Mouse (Mus musculus) embryo, embryonic 10 days (tissue): ENCODE results near the gene Gm10309.
A peak's percentile ranks its signal among the peaks of the same experiment; 100 is the strongest.

Experiments
- DNase-seq: peaks from one replicate; pipeline ENCODE4 v3.0.0-alpha.2; 2015; ENCODE audit warnings: low spot score

The Gm10309 gene

DNA sequence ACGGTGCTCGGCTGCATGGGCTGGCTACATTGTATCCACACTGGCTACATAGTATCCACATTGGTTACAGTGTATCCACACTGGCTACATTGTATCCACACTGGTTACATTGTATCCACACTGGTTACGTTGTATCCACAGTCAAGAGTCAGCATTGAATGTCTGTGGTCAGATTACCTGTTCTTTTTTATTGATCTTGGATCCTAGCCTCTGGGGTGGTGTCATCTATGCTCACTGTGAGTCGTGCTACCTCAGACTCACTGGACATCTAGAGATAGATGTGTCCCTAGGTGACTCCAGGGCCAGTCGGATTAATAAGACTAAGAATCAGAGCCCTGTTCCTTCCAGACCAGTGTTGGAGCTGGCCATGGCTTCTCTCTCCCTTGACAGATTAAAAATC is 34.9 kb downstream of the Gm10309 start:
- DNase-seq = no peak

DNA sequence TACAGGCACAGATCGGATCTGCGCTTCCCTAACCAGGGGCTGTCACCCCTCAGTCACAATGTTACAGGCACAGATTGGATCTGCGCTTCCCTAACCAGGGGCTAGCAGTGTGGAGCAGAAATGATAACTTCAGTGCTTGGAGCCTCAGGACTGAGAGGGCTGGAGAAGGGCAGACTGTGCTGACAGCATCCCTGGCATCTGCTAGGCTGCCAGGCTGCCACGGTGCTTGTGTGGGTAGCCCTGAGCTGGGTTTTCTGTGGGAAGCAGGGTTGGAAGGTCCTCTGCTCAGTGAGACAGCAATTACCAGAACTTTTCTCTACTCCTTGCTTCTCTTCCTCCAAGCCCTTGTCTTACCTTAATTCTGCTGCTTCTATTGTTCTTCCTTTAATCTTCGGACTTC is 37.1 kb downstream of the Gm10309 start:
- DNase-seq = no peak

DNA sequence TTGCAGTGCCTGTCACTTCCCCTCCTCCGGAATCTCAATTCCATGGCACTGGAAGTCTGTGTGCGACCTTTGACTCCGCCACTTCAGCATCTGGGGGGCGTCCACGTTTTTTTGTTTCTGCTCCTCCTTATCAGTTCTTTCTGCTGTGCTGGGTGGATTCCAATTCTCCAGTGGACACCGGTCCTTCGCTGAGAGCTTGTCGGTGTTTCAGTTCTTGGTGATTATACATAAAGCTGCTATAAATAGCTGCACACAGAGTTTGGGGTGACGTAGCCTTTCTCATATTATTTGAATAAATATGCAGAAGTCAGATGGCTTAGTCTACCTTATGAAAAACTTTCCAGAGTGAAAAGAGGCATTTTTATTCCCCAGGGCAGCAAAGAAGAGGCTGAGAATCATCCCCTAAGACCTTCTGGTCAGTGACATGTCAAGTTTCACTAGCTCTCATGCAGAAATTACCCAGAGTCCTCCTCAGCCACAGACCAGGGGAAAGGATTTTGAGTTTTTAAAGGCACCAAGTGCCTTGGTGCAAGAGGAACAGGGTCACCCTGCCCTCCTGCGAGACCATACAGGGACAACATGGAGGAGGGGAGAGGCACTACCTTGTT is 37.6 kb downstream of the Gm10309 start:
- DNase-seq = no peak

DNA sequence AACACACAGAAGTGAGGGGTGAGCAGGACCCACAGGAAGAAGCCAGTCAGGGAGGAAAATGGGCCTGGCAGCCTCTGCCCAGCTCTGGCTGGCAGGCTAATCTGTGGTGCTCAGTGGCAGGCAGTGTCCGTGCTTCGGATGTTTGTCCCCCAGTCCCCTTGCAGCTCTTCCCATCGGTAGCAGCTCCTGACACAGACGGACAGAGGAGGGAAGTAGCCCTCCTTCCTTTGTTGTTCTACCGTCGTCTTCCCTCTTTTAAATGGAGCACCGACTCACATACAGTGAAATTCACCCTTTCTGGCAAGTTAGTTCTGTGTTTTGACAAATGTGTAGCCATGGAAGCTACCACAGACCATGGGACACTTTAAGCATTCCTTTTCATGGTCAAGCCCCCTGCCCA is 38.2 kb downstream of the Gm10309 start:
- no peak for DNase-seq

DNA sequence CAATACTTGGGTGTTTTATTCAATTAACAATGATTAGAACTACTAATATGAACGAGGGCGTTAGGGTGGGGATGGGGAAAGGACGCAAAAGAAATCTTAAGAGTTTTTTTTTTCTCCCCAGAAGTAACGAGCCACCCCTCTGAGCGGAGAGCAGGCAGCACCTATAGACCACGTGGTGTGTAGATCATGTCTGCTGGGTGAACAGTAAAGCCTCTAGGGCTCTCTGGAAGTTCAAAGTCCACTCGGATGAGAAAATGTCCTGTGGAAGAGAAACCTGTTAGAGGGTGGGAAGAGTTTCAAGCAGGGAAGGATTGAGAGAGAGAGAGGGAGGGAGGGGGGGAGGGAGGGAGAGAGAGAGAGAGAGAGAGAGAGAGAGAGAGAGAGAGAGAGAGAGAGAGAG is 38.6 kb downstream of the Gm10309 start:
- no peak for DNase-seq

DNA sequence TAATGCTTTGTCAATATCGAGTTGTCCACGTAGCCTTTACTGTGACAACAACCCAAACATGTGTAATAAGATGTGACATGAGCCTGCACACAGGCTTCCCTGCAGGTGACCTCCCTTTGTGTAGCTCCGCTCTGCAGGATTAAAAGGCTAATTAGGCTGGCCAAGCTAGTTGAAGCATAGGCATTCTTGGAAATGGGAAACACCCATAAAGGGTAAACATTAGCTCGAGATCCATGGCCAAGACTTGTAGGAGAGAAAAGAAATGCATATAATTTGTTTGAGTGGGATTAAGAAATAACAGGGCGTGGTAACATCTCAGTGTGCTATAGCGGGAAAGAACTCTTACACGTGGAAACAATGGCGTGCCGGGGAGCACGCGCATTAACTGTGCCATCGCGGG is 39.2 kb downstream of the Gm10309 start:
- DNase-seq = no peak

DNA sequence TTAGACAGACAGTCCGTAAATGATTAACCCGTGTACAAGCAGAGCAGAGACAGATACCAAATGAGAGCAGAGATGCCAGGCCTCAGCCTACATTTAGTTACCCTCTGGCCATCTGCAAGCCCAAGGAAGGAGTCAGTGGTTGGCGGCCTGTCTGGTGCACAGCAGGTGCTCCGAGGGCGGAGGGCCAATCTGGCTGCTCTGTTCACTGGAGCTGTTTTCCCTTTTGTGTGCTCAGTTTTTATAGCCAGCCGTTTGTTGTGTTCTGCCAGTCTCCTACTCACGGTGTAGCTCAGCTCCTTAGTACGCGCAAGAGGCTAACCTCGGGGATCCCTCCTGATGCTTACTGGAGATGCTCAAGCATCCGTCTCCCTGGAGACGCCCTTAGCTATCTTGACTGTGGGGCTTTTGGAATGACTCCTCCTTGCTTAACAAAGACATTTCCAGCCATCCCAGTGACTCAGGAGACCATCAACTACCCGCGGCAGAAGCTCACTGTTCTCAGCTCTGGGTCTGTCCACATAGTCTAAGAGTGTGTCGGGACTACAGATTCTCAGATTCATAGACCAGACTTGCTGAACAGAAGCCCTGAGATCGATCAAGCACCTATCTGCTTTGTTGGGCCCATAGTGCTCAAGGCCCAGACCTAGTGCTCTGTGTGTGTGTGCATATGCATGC is 40.2 kb downstream of the Gm10309 start:
- peak; percentile 24 for DNase-seq

DNA sequence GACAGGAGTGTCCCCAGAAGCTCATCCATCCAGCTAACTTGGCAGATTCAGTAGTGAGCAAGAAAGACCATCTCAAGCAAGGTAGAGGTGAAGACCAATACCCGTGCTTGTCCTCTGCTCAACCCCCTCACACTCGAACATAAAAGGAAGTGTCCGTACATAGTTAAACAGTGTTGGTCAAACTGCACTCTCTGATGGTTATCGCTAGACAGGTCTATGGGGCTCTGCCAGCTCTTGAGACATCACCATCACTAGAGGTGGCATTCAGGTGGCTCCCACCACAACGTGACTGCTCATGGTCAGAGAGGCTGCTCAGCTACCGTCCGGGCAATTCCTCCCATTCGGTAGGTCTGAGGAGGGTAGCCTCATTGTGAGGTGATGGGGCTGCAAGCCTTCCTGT is 40.8 kb downstream of the Gm10309 start:
- DNase-seq = no peak

DNA sequence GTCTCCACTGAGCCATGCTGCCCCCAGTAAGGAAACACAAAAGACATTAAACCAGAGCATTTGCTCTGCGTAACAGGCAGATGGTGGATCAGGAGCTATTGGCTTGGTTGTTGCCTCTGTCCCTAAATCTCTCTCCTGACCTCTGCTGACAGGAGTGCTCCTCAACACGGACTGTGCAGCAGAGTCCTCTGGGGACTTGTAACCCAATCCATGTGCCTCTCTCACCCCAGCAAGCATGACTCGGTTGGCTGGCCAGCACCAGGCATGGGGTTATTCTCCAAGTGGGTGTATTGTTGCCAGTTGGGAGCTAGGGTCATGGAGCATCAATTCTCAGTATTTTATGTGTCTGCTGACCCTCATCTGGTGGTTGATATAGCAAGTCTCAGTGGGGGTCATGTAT is 41.7 kb downstream of the Gm10309 start:
- no peak for DNase-seq

DNA sequence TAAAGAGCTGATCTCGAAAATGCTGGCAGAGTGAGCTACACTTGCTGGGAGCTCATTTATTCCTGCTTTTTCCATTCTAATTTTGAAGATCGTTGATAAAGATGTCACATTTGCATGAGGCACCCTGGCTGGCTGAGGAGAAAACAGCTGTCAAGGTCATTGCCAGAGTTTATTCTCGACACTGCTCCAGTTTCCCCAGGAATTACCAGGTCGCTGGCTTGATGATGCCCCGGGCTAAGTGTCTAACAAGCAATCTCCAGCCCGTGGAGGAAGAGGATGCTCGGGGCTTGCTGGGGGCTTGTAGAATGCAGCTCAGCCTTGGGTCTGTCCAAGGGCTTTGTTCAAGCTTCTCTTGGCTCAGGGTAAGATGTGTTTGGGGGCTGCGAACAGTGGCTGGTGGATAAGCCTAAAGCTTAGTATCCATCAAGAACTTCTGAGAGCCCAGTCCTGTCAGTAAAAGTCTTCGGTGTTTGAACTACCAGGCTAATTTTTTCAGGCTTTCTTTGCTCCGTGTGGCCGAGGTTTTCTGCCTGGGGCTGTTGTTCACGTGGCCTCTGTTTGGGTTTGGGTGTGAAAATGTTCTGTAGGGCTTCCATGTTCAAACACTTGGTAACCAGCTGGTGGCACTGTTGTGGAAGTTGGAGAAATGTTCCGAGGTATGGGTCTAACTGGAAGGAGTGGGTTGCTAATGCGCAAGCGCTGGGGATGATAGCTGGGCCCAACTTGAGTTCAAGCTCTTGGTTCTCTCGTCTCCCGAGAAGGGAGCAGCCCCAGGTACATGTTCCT is 44.2 kb downstream of the Gm10309 start:
- DNase-seq = no peak

DNA sequence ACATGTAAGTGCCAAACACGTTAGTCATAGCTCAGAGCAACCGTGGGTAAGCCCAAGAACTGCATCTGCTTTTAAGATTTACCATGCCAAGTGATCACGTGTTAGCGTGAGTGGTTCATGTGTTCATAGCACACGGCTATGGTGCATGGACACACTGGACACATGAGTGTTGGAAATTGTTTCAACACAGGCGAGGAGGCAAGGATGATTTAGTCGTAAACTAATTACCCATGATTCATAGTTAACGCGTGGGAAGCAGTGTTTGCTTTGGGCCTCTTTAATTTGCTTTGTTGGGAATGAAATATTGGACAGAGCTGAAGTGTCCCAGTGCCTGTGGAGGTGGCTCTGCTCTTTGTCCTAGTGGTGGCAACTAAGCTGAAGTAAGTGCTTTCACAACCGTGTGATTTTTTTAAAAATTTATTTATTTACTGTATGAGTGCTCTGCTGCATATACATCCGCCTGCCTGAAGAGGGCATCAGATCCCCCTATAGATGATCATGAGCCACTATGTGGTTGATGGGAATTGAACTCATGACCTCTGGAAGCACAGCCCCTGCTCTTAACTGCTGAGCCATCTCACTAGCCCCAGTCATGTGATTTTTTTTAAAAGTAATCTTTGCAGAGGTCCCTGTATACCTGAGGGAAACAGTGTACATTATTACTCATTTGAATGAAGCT is 46.6 kb downstream of the Gm10309 start:
- DNase-seq = no peak

DNA sequence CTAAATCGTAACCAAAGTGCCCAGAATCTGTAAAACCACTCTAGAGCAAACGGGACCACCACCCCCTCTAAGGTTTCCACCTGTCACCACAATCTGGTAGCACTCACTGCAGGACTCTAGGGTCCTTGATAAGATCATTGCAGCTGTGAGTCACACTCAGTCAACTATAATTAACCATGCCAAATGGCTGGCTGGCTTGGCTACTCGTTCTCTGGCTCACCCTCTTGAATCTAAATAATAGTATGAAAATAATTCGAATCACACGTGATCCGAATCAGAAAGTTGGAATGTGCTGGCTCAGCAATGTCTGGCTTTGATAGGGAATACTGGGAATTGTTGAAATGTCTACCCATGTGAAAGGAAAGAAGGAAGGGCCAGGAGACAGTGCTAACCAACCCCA is 48.5 kb downstream of the Gm10309 start:
- DNase-seq = no peak

DNA sequence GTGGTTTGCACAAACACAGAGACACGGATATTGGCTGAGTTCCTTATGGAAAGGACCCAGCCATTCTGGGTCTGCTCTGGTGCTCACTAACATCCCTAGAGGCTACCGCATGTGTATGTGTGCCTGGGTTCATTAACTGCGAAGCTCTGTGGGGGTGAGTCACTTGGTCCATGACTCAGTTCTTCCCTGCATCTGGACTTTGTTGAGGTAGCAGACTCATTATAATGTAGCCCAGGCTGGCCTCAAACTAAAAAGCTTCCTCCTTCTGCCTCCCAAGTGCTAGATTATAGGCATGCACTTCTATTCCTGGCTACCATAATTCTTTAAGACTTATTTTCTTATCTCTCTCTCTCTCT is 50.7 kb downstream of the Gm10309 start:
- no peak for DNase-seq

DNA sequence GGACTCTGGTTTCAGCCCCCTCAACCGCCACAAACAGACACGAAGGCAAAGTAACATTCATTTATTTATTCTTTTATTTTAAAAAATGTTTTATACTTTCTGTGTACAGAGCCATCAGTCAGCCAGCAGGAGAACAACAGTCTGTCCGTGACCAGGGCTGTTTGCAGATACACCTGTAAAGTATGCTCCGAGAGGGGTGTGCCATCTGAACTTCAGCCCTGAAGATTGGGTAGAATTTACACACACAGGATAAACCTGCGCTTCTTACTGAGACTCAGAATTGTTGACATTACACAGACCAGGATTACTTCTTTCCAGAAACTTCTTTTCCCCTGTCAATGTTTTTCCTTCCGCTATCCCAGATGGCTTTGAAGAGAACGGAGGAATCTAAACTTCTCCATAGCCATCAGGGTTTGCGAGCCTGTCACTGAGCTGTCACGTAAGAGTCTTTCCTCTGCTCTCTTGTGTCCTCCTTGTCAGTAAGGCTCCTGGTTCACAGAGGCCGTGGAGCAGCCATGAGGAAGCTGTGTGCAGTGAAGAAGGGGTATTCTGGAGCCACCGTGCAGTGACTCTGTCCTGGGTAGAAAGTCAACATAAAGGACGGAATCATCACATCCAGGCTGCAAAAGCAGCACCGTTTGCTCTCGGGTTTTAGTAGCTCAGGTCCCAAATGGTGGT is 51.2 kb downstream of the Gm10309 start:
- DNase-seq = no peak

DNA sequence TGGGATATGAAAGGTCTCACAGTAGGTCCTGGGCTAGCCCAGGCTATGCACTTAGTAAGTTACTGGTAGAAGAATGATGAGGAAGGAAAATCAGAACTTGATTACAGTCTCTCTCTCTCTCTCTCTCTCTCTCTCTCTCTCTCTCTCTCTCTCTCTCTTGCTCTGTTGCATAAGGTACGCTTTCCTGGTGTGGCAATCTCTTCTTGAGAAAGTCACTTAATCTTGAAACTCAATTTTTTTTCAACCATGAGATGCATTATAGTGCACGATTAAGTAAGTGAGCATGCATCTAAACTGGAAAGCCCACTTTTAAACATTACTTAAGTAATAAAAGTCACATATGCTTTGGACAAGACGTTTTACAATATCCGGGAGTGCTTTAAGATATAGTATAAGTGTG is 52.1 kb downstream of the Gm10309 start:
- no peak for DNase-seq
